8 mouse cellular contexts compared by ENCODE assay signal in the genomic region with DNA sequence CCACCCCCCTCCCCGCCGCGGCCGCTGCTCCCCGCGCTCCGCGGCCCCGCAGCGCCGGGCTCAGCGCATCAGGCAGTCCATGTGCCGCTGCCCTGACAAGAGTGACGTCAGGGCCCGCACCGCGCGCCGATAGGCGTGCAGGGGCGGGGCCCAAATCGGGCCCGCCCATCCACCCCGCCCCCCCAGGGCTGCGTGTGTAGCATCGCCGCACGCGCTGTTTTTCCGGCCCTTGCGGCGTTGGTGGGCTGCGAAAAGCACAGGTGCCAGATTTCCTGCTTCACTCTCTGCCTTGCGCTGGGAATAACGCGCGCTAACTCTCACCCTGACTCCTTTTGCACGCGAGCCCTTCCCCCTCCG. TPM values are rescaled to one million over a fixed set of nuclear protein-coding genes. Genes with fewer than 3 reads are reported as not detected.
A peak's percentile ranks its signal among the peaks of the same experiment; 100 is the strongest.
DNase-seq lines count a peak whose midpoint lies in the region; ATAC-seq and TF ChIP-seq lines count a peak whose summit lies in the region.

A gene (minus strand): TSS at position 79 of the 357 bp plus-strand sequence.

- peak; percentile 83 for DNase-seq in MEL (ENCODE audit: low read depth, low spot score)
- peak; percentile 93 to 94 for DNase-seq in cerebellum, adult 2 months
- DNase-seq in forelimb bud, embryonic 11.5 days (ENCODE audit: low read depth, low spot score), result peak; percentile 95
- DNase-seq in heart, postnatal 4 days, result peak; percentile 93
- DNase-seq in layer of hippocampus, adult 2 months (ENCODE audit: low spot score in 2 of 2), result peak; percentile 93 to 96
- DNase-seq in lung, adult 2 months, result peak; percentile 73
- DNase-seq in testis, postnatal 10 days (ENCODE audit: low spot score), result peak; percentile 95

- 1% methylated on average over 40 of the region's 40 CpGs for WGBS in cerebellum, adult 2 months
- WGBS in lung, adult 2 months, result under 1% methylated on average over 40 of the region's 40 CpGs
- WGBS in neural tube, embryonic 15.5 days, result under 1% methylated on average over 39 of the region's 40 CpGs

- peak within 1 kb of the TSS; percentile 36 for H3K9ac ChIP-seq in MEL (ENCODE audit: control insufficient read depth, low read depth, low read length, poor library complexity, severe bottlenecking)
- peak within 1 kb of the TSS; percentile 53 for H3K9ac ChIP-seq in neural tube, embryonic 15.5 days (replicated peaks)

- no peaks in the 10 kb centered on the region for H3K36me3 ChIP-seq in MEL (ENCODE audit: control insufficient read depth in 1 of 2, insufficient read depth in 2 of 2, low read length in 2 of 2)
- no peaks in the 10 kb centered on the region for H3K36me3 ChIP-seq in neural tube, embryonic 15.5 days

- no peaks in the 10 kb centered on the region for H3K27me3 ChIP-seq in MEL (ENCODE audit: control insufficient read depth in 1 of 2, insufficient read depth in 2 of 2, low read length in 2 of 2)
- no peaks in the 10 kb centered on the region for H3K27me3 ChIP-seq in cerebellum, adult 2 months (ENCODE audit: control insufficient read depth, insufficient read depth, low read length)
- H3K27me3 ChIP-seq in neural tube, embryonic 15.5 days (replicated peaks), result peaks cover 39% of the 10 kb centered on the region

- H3K9me3 ChIP-seq in MEL (replicated peaks; ENCODE audit: insufficient read depth, low read length), result no peaks in the 10 kb centered on the region
- no peaks in the 10 kb centered on the region for H3K9me3 ChIP-seq in neural tube, embryonic 15.5 days (replicated peaks)

- H3K4me2 ChIP-seq in neural tube, embryonic 15.5 days, result peak within 1 kb of the TSS; percentile 96

- no peak for TF ChIP-seq CTCF in MEL (IDR thresholded peaks at IDR 0.05 in 2 of 3, conservative IDR thresholded peaks at IDR 0.05 in 1 of 3; ENCODE audit: control insufficient read depth in 1 of 3, insufficient read depth in 1 of 3, low read depth in 2 of 3, low read length in 3 of 3, poor library complexity in 1 of 3, severe bottlenecking in 1 of 3)
- TF ChIP-seq CTCF in cerebellum, adult 2 months (IDR thresholded peaks at IDR 0.05; ENCODE audit: borderline replicate concordance, insufficient read depth, low read depth, low read length), result no peak
- TF ChIP-seq CTCF in layer of hippocampus, adult 2 months (conservative IDR thresholded peaks at IDR 0.05), result peak; percentile 30
- TF ChIP-seq CTCF in lung, adult 2 months (IDR thresholded peaks at IDR 0.05; ENCODE audit: insufficient read depth, low read length), result no peak

- peak; percentile 96 for ATAC-seq in neural tube, embryonic 15.5 days (ENCODE audit: low FRiP score)

- no peaks in the 10 kb centered on the region for H3K79me2 ChIP-seq in MEL (ENCODE audit: control insufficient read depth, insufficient read depth, low read length, poor library complexity)

- no peak for TF ChIP-seq EP300 in MEL (IDR thresholded peaks at IDR 0.05; ENCODE audit: low read depth in 1 of 2, low read length in 2 of 2)

- TF ChIP-seq POLR2A in MEL (IDR thresholded peaks at IDR 0.05; ENCODE audit: control insufficient read depth in 1 of 2, insufficient read depth in 1 of 2, low read depth in 1 of 2, low read length in 2 of 2, poor library complexity in 1 of 2), result no peak; a peak in 1 of 4 replicates
- peak; percentile 28; the same call in 1 of the 2 replicates for TF ChIP-seq POLR2A in cerebellum, adult 2 months (IDR thresholded peaks at IDR 0.05; ENCODE audit: borderline replicate concordance, insufficient read depth, low read length)
- no peak for TF ChIP-seq POLR2A in lung, adult 2 months (IDR thresholded peaks at IDR 0.05; ENCODE audit: borderline replicate concordance, extremely low read depth, low read depth, low read length)

- no peaks in the 10 kb centered on the region for H3K4me1 ChIP-seq in MEL (ENCODE audit: control insufficient read depth in 1 of 2, insufficient read depth in 2 of 2, low read length in 2 of 2)
- H3K4me1 ChIP-seq in cerebellum, adult 2 months (ENCODE audit: control insufficient read depth, insufficient read depth, low read length), result no peaks in the 10 kb centered on the region
- peaks cover 6% of the 10 kb centered on the region for H3K4me1 ChIP-seq in lung, adult 2 months (ENCODE audit: control insufficient read depth, insufficient read depth, low read length)
- H3K4me1 ChIP-seq in neural tube, embryonic 15.5 days, result peaks cover 34% of the 10 kb centered on the region

- peak within 1 kb of the TSS; percentile 38 to 55 for H3K4me3 ChIP-seq in MEL (ENCODE audit: control insufficient read depth in 1 of 2, insufficient read depth in 1 of 2, low read depth in 2 of 2, low read length in 2 of 2)
- peak within 1 kb of the TSS; percentile 77 for H3K4me3 ChIP-seq in cerebellum, adult 2 months (replicated peaks; ENCODE audit: insufficient read depth, low read depth, low read length)
- H3K4me3 ChIP-seq in layer of hippocampus, adult 2 months, result peak within 1 kb of the TSS; percentile 86
- H3K4me3 ChIP-seq in lung, adult 2 months (replicated peaks; ENCODE audit: extremely low read depth, low read depth, low read length), result peak within 1 kb of the TSS; percentile 90
- peak within 1 kb of the TSS; percentile 51 for H3K4me3 ChIP-seq in neural tube, embryonic 15.5 days (replicated peaks)

- H3K27ac ChIP-seq in MEL (ENCODE audit: control insufficient read depth, low read depth, low read length), result no peak within 1 kb of the TSS
- peak within 1 kb of the TSS; percentile 24; the same call in 1 of the 2 replicates for H3K27ac ChIP-seq in cerebellum, adult 2 months (ENCODE audit: insufficient read depth, low read length)
- peak within 1 kb of the TSS; percentile 81 for H3K27ac ChIP-seq in layer of hippocampus, adult 2 months
- H3K27ac ChIP-seq in neural tube, embryonic 15.5 days (replicated peaks), result no peak within 1 kb of the TSS

- TF ChIP-seq RAD21 in MEL (IDR thresholded peaks at IDR 0.05; ENCODE audit: low read depth, low read length), result no peak

TF ChIP-seq in MEL, 35 proteins besides CTCF, POLR2A, EP300 and RAD21:
- TF ChIP-seq SIN3A (IDR thresholded peaks at IDR 0.05; ENCODE audit: low read length) (peak; percentile 74), MAX (IDR thresholded peaks at IDR 0.05; ENCODE audit: low read length) (peak; percentile 69), ETS1 (IDR thresholded peaks at IDR 0.05; ENCODE audit: low read depth, low read length) (0 out of 2 replicates have a peak, but pooled peaks have one; percentile 16), MXI1 (IDR thresholded peaks at IDR 0.05; ENCODE audit: low read depth, low read length) (peak; percentile 86), MAFK (IDR thresholded peaks at IDR 0.05; ENCODE audit: borderline replicate concordance, low read depth, low read length) (no peak), MYB (IDR thresholded peaks at IDR 0.05; ENCODE audit: low read depth, low read length) (no peak), HCFC1 (IDR thresholded peaks at IDR 0.05; ENCODE audit: low read depth, low read length) (peak; percentile 50), MAZ (IDR thresholded peaks at IDR 0.05; ENCODE audit: low read depth, low read length) (0 out of 2 replicates have a peak, but pooled peaks have one; percentile 67), BHLHE40 (IDR thresholded peaks at IDR 0.05; ENCODE audit: borderline replicate concordance, low read depth, low read length) (peak; percentile 47; the same call in 1 of the 2 replicates)

RNA-seq across cellular contexts. Expression of the gene that starts here (rescaled TPM):
- 0.10 and 0.42 TPM in 2 replicates for total RNA-seq in MEL (2012; rRNA removed)
- 1 to 10 TPM in 1 of 2 experiments, not detected in 1; 1.5 TPM for polyA plus RNA-seq in MEL (2012; ENCODE audit: insufficient read depth in 1 of 2, insufficient read length in 2 of 2, low read depth in 1 of 2, low replicate concordance in 2 of 2, missing spikeins in 1 of 2)
- 42.5 and 50.4 TPM in 2 replicates for polyA plus RNA-seq in cerebellum, adult 2 months (2012; rRNA removed)
- total RNA-seq in heart, postnatal 4 days (2021), result 10 to 100 TPM; 16.6 to 19.0 TPM
- 10 to 100 TPM; 87.7 to 88.2 TPM for total RNA-seq in layer of hippocampus, adult 2 months (2021)
- polyA plus RNA-seq in lung, adult 2 months (2012; rRNA removed), result 6.8 and 13.6 TPM in 2 replicates
- 2.6 and 3.2 TPM in 2 replicates for polyA plus RNA-seq in neural tube, embryonic 15.5 days (2015; fragmentation: Nextera tagmentation; extraction: Ambion mirVana)

Comparison
In these comparisons a context has a peak if more than half of its experiments do, and no peak if none do; other contexts are left out.
1. RNA of the gene that starts here (total RNA-seq): 87.7 to 88.2 TPM in layer of hippocampus, adult 2 months and 16.6 to 19.0 TPM in heart, postnatal 4 days; 0.10 to 0.42 TPM in MEL; every median in the first group is over 10 times any median in the second.
2. RNA of the gene that starts here (total RNA-seq): 87.7 to 88.2 TPM in layer of hippocampus, adult 2 months; 16.6 to 19.0 TPM in heart, postnatal 4 days; every median in the first group is over 4 times any median in the second.
3. H3K27ac ChIP-seq: peak in cerebellum, adult 2 months (single experiment) and layer of hippocampus, adult 2 months (single experiment); none in MEL (single experiment) and neural tube, embryonic 15.5 days (single experiment).
4. Peak in every context shown above with its lines, with median percentiles within 50 percentile points of each other: DNase-seq and H3K4me3 ChIP-seq.